Mouse (Mus musculus) forebrain, embryonic 12.5 days (tissue): ENCODE results near the gene Iffo2. TPM values are rescaled to one million over a fixed set of nuclear protein-coding genes. Genes with fewer than 3 reads are reported as not detected.

ENCODE experiments used
- ATAC-seq: fragments of 200-750 bp; cut with Nextera tagmentation; 2 replicates; pipeline ENCODE4 v1.8.0; 2017; ENCODE audit warnings: moderate TSS enrichment; ENCODE audit not compliant: low FRiP score
- H3K27ac ChIP-seq: fragments of 300-500 bp; sonication (generic); 2 replicates; pipeline ENCODE4 v1.5.1; 2016; ENCODE audit warnings: mild to moderate bottlenecking
- H3K27me3 ChIP-seq: fragments of 300-500 bp; sonication (generic); 2 replicates; pipeline ENCODE4 v1.6.1; 2016; ENCODE audit warnings: mild to moderate bottlenecking
- H3K36me3 ChIP-seq: fragments of 300-500 bp; sonication (generic); replicated peaks from 2 replicates; pipeline ENCODE4 v1.6.1; 2016; ENCODE audit warnings: mild to moderate bottlenecking
- H3K4me1 ChIP-seq: fragments of 300-500 bp; sonication (generic); 2 replicates; pipeline ENCODE4 v1.6.1; 2016
- H3K4me2 ChIP-seq: fragments of 300-500 bp; sonication (generic); 2 replicates; pipeline ENCODE4 v1.6.1; 2016; ENCODE audit warnings: mild to moderate bottlenecking, moderate library complexity
- H3K4me3 ChIP-seq: fragments of 300-500 bp; sonication (generic); replicated peaks from 2 replicates; pipeline ENCODE4 v1.5.1; 2016; ENCODE audit warnings: mild to moderate bottlenecking
- H3K9ac ChIP-seq: fragments of 300-500 bp; sonication (generic); 2 replicates; pipeline ENCODE4 v1.6.1; 2016; ENCODE audit warnings: mild to moderate bottlenecking
- H3K9me3 ChIP-seq: fragments of 300-500 bp; sonication (generic); 2 replicates; pipeline ENCODE4 v1.6.1; 2016
- WGBS: fragments of 180-500 bp; shearing (Covaris S2); methylation state at CpG from one replicate; pipeline ENCODE4 v1.1.7; 2016; 5-methylcytosine and 5-hydroxymethylcytosine counted together
- polyA plus RNA-seq: library from polyadenylated mRNA; unstranded; fragments of >200 nt; fragmentation: Nextera tagmentation; extraction: Ambion mirVana; gene quantifications from 2 replicates; pipeline ENCODE4 v1.2.1, GENCODE M21; 2016

The Iffo2 gene
- polyA plus RNA-seq, 1 experiment from 2014 or later, result 4.5 TPM

DNA sequence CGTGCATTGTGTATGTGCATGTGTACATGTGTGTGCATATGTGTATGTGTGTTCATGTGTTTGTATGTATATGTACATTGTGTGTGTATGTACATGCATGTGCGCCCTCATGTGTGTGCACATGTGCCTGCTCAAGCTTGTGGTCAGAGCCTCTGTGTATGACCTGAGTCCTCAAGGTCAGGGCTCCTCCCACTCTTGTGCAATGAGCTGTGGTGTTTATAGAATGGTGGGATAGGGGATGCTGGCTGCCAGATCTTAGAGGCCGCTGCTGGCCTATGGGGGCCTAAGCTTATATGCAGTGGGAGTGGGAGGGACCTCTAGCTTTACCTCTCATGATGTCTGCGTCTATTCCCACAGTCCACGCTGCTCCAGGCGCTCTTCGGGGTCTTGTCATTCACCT, 55.4 kb downstream of the Iffo2 start:
- Histone ChIP-seq H3K9ac (no peak overlapping the region), H3K4me1 (peaks cover 42% of the 10 kb centered on the region), H3K27me3 (no peaks in the 10 kb centered on the region), H3K27ac (no peak overlapping the region), H3K9me3 (no peaks in the 10 kb centered on the region), H3K4me2 (no peak overlapping the region), H3K36me3 (no peaks in the 10 kb centered on the region), H3K4me3 (no peak overlapping the region)
- 86% methylated on average over 7 of the region's 7 CpGs for WGBS
- ATAC-seq, result no peak

DNA sequence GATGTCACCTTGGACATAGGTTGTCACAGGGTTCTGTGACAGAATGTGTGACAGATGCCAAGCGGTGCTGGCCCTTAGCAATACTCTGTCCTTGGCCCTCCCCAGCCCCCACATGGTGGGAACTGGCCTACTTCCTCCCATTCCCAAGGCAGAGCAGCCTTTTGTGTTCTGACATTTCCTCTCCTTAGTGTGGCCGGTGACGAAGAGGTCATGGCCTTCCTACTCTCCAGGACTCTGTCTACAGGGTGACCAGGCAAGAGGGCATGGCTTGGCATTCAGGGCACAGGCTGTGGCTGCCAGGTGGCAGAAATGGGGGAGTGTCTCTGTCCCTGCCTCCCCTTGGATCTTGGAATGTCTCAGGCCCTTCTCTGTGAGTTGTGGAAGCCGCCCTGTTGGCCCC, 57.0 kb downstream of the Iffo2 start:
- no peaks in the 10 kb centered on the region for H3K36me3 ChIP-seq
- no peak for ATAC-seq
- H3K9ac ChIP-seq, result no peak overlapping the region
- peaks cover 28% of the 10 kb centered on the region for H3K4me1 ChIP-seq
- WGBS, result 80% methylated on average over 4 of the region's 4 CpGs
- no peak overlapping the region for H3K4me2 ChIP-seq
- no peak overlapping the region for H3K27ac ChIP-seq
- no peak overlapping the region for H3K4me3 ChIP-seq
- H3K9me3 ChIP-seq, result no peaks in the 10 kb centered on the region
- H3K27me3 ChIP-seq, result no peaks in the 10 kb centered on the region

DNA sequence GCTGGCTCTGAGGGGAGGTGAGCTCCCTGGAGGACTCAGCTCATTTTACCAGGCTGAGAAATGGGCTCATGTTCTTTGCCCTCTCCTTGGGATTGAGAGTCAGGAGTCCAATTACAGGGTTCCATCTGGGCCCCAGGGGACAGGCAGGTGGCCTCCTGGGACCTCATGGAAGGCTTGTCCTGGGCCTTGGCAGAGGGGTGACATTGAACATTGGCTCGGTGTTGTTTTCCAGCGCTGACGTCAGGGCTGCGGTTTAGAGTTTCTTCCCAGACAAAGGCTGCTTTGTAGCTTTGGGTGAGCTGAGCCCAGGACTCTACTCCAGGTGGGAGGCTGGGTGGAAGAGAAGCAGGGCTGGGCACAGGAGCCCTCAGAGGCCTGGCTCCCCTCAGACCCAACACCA, 57.4 kb downstream of the Iffo2 start:
- Histone ChIP-seq H3K4me3 (no peak overlapping the region), H3K4me1 (peaks cover 27% of the 10 kb centered on the region), H3K36me3 (no peaks in the 10 kb centered on the region), H3K27me3 (no peaks in the 10 kb centered on the region), H3K4me2 (no peak overlapping the region), H3K9me3 (no peaks in the 10 kb centered on the region), H3K27ac (no peak overlapping the region), H3K9ac (no peak overlapping the region)
- ATAC-seq, result no peak
- WGBS, result 83% methylated on average over 4 of the region's 4 CpGs

DNA sequence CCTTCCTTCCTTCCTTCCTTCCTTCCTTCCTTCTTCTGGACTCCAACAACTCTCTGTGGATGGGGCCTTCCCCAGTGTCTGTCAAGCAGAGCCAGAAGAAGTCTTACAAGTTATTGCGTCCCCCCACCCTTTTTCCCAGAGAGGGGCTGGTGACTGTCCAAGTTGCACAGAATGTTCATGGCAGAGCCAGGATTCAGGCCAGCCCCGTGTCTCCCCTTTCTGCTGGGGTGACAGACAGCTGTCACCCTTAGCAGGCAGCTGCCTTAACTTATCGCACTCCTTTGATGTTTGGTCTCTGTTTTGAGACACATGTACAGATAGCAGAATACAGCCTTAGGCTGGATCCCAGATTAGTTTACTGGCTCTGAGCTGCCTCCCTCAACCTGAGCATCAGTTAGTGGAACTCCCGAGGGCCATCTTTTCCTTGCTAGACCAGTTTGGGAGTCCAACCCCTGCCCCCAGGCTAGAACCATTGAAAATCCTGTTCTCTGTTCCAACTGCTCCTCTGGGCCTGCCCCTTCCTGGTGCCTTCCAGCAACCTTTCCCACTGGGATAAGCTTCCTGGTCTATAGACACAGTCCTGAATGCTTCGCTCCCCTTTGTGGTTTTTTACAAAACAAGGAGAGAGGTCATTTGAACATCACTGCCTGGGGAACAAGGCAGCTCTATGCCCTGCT, 59.1 kb downstream of the Iffo2 start:
- no peak overlapping the region for H3K4me2 ChIP-seq
- peaks cover 18% of the 10 kb centered on the region for H3K4me1 ChIP-seq
- peak overlapping the region; percentile 53; the same call in 1 of the 2 replicates for H3K27ac ChIP-seq
- no peak for ATAC-seq
- H3K4me3 ChIP-seq, result no peak overlapping the region
- H3K9me3 ChIP-seq, result no peaks in the 10 kb centered on the region
- H3K27me3 ChIP-seq, result no peaks in the 10 kb centered on the region
- H3K36me3 ChIP-seq, result no peaks in the 10 kb centered on the region
- WGBS, result 61% methylated on average over 5 of the region's 5 CpGs
- no peak overlapping the region for H3K9ac ChIP-seq

DNA sequence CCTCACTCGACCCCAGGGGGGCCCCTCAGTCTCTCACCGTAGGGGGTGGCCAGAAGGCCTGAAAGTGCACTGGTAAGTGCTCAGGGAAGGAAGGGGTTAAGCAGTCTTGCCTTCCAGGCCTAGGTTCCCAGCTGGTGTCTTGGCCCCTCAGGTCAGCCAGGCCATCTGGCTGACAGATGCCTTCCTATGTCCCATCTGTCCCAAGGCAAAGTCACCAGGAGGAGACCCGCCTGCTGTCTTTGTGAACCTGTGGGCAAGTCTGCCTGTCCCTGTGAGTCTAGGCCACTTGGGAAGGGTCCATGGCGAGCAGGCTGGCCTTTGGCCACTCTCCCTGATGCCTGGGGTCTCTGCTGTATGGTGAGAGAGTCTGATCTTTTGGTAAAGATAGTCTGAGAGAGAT, 60.1 kb downstream of the Iffo2 start:
- H3K4me2 ChIP-seq, result no peak overlapping the region
- peaks cover 18% of the 10 kb centered on the region for H3K4me1 ChIP-seq
- H3K27ac ChIP-seq, result 0 out of 2 replicates have a peak overlapping the region, but pooled peaks have one; percentile 21

DNA sequence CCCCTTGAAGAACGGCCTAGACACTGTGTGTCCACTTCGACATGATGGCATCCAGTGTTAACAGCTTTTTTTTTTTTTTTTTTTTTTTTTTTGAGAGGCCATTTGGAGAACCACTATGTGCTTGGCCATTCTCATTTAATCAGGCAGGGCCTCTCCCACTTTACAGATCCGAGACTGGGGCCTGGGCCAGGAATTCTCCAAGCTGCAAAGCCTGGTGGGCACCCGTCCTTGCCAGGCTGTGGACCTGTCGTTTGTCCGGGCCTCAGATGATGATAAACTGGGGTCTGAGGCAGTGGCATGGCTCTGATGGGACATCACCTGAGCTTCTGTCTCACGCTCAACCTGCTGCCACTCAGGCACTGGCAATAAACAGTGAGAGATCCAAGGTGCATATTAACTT, 62.5 kb downstream of the Iffo2 start:
- H3K4me2 ChIP-seq, result no peak overlapping the region
- no peak overlapping the region for H3K9ac ChIP-seq
- WGBS, result 84% methylated on average over 7 of the region's 7 CpGs
- no peak for ATAC-seq
- no peaks in the 10 kb centered on the region for H3K9me3 ChIP-seq
- peaks cover 43% of the 10 kb centered on the region for H3K4me1 ChIP-seq
- H3K27me3 ChIP-seq, result peaks cover 6% of the 10 kb centered on the region; the same call in 1 of the 2 replicates
- H3K27ac ChIP-seq, result 0 out of 2 replicates have a peak overlapping the region, but pooled peaks have one; percentile 5
- no peak overlapping the region for H3K4me3 ChIP-seq
- no peaks in the 10 kb centered on the region for H3K36me3 ChIP-seq

More for the DNA sequence above, 60.1 kb downstream of the Iffo2 start:
- ATAC-seq, result no peak
- no peaks in the 10 kb centered on the region for H3K27me3 ChIP-seq
- no peak overlapping the region for H3K4me3 ChIP-seq
- H3K36me3 ChIP-seq, result no peaks in the 10 kb centered on the region
- no peak overlapping the region for H3K9ac ChIP-seq
- WGBS, result 47% methylated on average over 4 of the region's 4 CpGs
- H3K9me3 ChIP-seq, result no peaks in the 10 kb centered on the region

DNA sequence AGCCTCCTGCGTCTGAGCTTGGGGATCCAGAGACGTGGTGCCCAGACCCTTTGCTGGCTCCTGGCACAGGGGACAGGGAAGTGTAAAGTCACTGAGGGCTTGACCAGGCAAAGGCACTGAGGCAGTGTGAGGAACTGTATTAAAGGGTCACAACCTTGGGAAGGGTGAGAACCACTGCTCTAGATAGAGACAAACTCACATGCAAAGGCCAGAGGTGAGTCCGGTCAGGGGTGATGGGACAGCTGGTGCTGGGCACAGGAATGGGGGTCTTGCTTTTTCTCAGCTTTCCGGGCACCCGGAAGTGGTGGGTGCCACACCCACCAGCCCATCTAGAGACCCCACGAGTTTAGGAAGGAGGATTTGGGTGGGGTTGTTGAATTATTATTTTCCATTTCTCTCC, 63.0 kb downstream of the Iffo2 start:
- ATAC-seq, result no peak
- 0 out of 2 replicates have a peak overlapping the region, but pooled peaks have one; percentile 5 for H3K27ac ChIP-seq
- no peak overlapping the region for H3K4me2 ChIP-seq
- H3K36me3 ChIP-seq, result no peaks in the 10 kb centered on the region
- 82% methylated on average over 6 of the region's 6 CpGs for WGBS
- peaks cover 7% of the 10 kb centered on the region; the same call in 1 of the 2 replicates for H3K27me3 ChIP-seq
- peaks cover 48% of the 10 kb centered on the region for H3K4me1 ChIP-seq
- H3K9me3 ChIP-seq, result no peaks in the 10 kb centered on the region
- H3K9ac ChIP-seq, result no peak overlapping the region
- H3K4me3 ChIP-seq, result no peak overlapping the region

DNA sequence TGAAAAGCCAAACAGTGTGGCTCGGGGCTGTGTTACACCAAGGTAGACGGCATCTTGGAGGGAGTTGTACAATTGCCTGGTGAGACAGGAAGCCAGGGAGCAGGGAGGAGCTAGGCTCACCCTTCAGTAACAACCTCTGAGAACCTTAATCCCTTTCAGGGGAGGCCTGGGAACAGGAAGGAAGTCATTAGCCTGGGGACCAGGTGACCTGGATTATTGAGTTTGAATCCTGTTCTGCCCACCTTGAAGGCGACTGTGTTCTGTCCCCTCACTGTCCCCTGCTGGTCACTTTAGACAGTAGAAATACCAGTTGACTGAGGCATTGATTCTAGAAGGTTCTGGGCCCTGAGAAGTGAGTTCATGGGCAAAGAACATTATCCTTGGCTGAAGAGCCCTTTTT, 63.7 kb downstream of the Iffo2 start:
- Histone ChIP-seq H3K4me1 (peaks cover 55% of the 10 kb centered on the region), H3K4me3 (no peak overlapping the region), H3K27ac (no peak overlapping the region), H3K9ac (no peak overlapping the region), H3K27me3 (peaks cover 7% of the 10 kb centered on the region; the same call in 1 of the 2 replicates), H3K9me3 (no peaks in the 10 kb centered on the region), H3K36me3 (no peaks in the 10 kb centered on the region), H3K4me2 (no peak overlapping the region)
- no peak for ATAC-seq
- WGBS, result 53% methylated on average over 3 of the region's 3 CpGs

DNA sequence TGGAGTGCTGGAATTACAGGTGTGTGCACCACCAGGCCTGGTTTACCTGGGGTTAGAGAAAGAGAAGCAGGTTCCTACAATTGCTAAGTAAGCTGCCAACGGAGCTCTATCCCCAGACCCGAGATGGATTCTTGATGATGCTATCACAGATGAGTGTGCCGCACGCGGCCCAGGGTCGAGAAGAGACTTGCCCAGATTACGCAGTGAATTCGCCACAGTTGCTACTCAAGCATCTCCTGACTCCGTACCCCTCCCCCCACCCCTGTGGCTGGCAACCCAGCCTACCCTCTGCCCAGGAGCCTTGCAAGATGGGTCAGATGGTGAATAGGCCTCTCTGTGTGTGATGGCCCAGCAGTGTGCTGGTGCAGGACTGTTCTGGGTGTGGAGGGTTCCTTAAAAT, 66.4 kb downstream of the Iffo2 start:
- 0 out of 2 replicates have a peak, but pooled peaks have one; percentile 31 for ATAC-seq
- peak overlapping the region; percentile 21; the same call in 1 of the 2 replicates for H3K27ac ChIP-seq
- no peak overlapping the region for H3K9ac ChIP-seq
- WGBS, result 29% methylated on average over 9 of the region's 9 CpGs
- H3K4me1 ChIP-seq, result peaks cover 53% of the 10 kb centered on the region
- H3K4me3 ChIP-seq, result no peak overlapping the region
- H3K4me2 ChIP-seq, result 0 out of 2 replicates have a peak overlapping the region, but pooled peaks have one; percentile 2
- no peaks in the 10 kb centered on the region for H3K36me3 ChIP-seq
- peaks cover 7% of the 10 kb centered on the region; the same call in 1 of the 2 replicates for H3K27me3 ChIP-seq
- H3K9me3 ChIP-seq, result no peaks in the 10 kb centered on the region

DNA sequence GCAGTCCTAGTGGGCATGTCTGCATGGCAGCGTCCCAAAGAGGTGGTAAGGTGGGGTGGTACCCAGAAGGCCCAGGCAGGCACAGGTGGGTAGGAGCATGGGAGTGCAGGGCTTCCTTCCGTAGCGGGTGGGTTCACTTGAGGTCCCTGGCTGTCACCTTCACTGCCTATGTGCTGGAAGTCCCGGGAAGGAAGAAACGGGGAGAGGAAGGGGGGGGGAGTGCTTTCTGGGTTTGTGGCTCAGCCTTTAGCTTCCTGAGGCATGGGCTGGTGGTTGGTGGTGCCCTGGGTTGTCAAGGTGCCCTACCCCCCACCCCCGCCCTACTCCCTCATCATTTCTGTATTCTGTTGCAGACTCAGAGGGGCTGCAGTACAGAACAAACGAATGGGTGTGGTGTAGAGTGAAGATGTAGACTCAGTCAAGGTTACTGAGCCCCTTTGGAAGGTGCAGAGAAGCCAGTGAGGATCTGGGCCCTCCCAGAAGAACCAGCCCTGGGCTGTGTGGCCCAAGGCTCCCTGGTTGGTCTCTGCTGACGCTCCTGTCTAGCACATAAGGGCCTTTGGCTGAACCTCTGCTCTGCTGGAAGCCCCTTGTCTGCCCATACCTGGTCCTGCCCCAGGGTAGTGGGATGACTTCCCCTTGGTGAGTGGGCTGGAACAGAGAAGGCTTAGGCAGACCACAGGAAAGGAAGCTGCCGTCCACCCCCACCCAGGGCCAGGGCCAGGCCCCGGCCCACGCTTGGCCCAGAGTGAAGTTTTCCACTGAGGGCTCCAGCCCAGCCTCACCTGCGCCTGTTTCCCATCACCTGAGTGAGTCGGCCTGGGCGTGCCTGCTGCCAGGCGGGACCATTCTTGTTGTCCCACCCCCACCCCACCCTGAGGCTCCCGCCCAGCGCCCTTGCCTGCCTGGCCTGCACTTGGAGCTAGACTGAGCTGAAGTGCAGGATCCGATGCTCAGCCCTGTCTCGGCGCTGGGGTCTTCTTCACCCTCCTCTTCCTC, 67.2 kb downstream of the Iffo2 start:
- Histone ChIP-seq H3K27me3 (peaks cover 7% of the 10 kb centered on the region; the same call in 1 of the 2 replicates), H3K36me3 (no peaks in the 10 kb centered on the region), H3K9me3 (no peaks in the 10 kb centered on the region), H3K4me2 (peak overlapping the region; percentile 2; the same call in 1 of the 2 replicates), H3K9ac (no peak overlapping the region), H3K4me1 (peaks cover 58% of the 10 kb centered on the region), H3K4me3 (no peak overlapping the region), H3K27ac (peak overlapping the region; percentile 76; the same call in 1 of the 2 replicates)
- ATAC-seq, result no peak
- WGBS, result 60% methylated on average over 18 of the region's 20 CpGs

DNA sequence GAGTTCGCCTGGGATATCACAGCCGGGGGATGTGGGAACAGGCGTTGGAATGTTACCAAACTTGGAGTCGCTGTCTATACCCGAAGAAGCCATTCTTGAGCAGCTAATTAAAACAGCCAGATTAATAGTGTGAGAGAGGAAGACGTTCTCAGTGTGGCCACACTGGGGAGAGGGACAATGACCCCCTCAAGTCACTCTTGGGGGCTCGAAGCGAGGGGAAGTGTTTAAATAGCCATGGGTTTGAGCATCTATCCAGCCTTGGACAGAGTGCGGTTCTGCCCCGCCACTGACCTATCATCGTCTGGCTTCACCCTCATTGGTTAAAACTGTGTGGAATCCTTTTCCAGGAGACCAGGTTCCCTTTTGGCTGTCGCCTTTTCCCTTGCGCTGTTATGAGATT, 68.0 kb downstream of the Iffo2 start:
- peaks cover 58% of the 10 kb centered on the region for H3K4me1 ChIP-seq
- ATAC-seq, result no peak
- WGBS, result 31% methylated on average over 13 of the region's 13 CpGs

More for the DNA sequence above, 68.0 kb downstream of the Iffo2 start:
- H3K4me2 ChIP-seq, result peak overlapping the region; percentile 43; the same call in 1 of the 2 replicates
- H3K27ac ChIP-seq, result peak overlapping the region; percentile 76
- peaks cover 7% of the 10 kb centered on the region; the same call in 1 of the 2 replicates for H3K27me3 ChIP-seq
- no peaks in the 10 kb centered on the region for H3K9me3 ChIP-seq
- no peak overlapping the region for H3K4me3 ChIP-seq
- H3K9ac ChIP-seq, result 0 out of 2 replicates have a peak overlapping the region, but pooled peaks have one; percentile 40
- no peaks in the 10 kb centered on the region for H3K36me3 ChIP-seq
